Mouse (Mus musculus) regulatory T cell (primary cell): ENCODE measurements at regions not wholly inside any gene's neighbourhood (a gene's known extent, or its start where the extent isn't known, plus 50 kb on each side); places are given as distances from the start of the nearest gene placed in this dataset.

ENCODE experiments used
- in situ Hi-C: fragments of 300-600 bp; cut with MboI, MseI; formaldehyde crosslinking; loops from one replicate; pipeline ENCODE4 v1.15.1; 2025; ENCODE audit warnings: high pct_unique_total_duplicates

DNA sequence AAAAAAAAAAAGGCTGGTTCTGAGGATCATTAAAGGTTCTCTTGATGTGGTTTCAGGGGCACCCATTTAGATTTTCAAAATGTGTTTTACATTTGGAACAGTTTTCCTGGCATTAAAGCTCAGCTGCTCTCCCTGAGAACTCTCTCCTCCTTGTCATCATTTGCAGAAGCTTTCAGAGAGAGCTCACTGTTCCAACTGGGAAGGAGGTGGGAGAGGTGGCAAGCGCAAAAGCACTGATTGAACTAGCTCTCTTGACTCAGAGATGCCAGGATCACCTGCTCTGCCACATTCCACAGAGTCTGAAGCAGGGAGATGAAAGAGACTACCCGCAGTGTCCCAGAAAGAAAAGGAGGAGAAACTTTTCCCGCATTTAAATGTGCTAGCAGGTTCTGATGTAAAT lies 220.5 kb upstream of the Gbe1 start:
- in situ Hi-C loops = no loop called here

DNA sequence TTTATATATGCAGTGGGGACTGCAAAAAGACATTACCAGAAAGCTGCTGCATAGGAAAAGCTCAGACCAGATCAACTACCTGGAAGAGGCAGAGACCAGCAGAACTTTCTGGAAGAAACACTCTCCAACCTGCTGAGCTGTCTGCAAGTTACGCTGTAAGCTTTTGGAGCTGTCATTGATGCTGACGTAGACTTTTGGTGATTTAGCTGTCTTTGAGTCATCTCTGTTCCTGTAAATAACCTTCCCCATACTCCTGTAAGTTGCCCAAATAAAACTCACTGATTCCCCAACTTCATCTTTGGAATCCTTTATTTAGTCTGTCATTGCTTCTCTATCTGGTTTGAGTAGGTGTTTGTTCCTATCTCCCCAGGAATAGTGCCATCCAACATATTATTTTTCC lies 218.5 kb upstream of the Gbe1 start:
- in situ Hi-C loops = no loop called here

DNA sequence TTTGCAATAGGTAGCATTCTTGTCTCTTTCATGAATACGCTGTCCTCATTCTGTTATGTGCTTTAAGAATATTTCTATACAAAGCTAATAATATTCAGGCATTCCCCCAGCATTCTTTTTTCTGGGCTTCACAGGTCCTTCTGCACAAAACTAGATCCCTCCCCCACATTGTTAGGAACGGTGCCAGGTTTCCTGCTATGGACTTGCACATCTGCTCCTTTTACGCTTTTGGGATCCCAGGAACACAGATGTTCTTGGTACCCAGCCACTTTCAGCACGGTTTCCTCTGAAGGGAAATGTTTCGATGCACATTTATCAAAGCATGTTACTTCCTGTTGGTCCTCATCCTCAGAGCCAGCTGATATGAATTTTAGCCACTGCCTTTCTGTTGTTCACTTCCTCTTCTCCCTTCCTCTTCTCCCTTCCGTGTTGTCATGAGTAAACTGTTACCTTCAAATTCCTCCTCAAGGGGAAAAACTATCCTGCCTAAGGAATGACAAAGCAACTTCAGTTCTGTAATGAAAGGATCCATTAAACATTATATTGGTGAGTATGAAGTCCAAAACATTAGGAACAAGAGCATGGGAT lies 209.9 kb upstream of the Gbe1 start:
- in situ Hi-C loops = no loop called here

DNA sequence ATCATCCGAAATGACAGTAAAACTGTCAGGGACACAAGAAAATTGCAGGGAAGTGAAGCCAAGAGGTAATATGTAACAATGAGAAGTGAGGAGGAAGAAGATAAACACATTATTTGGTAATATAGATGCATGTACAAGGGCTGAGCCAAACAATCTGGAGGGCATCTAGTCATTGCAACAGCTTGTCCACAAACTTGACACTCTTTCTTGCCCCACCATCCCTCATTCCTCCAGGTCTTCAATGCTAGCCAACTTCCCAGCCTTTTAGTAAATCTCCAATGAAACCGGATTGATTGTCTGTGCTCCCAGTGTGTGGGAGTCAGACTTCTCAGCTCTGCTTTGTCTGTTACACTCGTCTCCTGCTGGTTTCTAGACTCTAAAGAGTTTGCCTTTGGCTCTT lies 172.3 kb upstream of the Gbe1 start:
- in situ Hi-C loops = no loop called here

DNA sequence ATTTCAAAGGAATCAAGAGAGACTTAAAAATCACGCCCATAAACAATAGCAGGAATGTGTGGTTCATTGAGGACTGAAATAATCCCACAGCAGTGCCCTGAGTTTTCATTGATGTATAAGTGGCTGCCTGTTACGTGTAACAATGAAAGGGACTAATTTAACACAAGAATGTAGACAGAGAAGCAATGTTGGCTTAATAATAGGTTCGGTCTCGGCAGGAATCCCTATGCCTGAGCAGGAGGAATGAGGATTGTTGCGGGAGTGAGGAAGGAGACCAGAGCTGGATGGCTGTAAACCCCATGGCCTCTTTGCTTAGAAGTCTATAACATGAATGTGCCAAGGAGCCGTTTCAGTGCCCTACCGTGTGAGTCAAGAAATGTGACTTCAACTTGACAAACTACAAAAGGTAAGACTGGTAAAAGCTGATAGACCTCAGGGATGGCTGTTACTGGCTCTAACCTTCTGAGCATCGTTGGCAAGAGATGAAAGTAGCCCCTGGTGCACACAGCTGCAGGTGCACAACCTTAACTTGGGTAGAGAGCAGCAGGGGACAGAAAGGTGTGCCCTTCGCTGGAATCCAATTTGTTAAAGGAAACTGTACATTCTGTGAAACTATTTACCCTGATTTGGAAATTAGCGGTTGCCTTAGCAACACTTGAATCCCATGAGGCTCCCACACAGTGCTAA lies 165.9 kb upstream of the Gbe1 start:
- in situ Hi-C loops = no loop called here

DNA sequence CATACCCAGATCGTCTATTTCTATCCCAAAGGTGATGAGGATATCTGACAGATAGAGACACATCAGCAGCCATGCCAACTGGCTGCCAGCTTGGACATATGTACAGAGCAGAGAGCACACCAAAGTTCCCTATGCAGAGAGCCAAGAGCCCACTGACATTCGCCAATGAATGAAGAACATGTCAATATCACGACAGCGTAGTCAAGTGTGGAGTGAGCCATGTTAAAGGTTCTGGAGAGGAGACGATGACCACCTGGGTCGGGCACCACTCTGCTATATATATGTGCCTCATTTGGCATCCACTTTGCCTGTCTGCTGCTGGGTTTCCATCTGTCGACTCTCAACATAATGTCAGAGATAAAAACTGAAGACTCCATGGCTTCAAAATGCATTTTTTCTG lies 159.2 kb upstream of the Gbe1 start:
- in situ Hi-C loops = no loop called here

DNA sequence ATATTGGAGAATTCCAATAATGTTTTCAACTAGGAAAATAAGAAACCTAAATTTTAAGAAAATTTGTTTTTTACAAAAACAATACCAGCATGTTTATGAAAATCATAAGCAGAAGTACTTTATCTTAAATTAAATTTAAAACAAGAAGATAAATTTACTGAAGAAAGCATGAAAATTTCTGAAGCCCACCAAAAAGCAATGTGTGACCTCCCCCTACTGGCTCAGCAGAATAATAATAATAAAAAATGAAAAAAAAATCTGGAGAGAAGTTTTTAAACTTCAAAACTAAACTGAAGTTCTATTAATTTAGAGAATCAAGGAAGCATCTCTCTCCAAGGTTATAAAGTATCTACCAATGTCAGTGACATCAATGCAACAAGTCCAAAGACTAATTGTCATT lies 153.2 kb upstream of the Gbe1 start:
- in situ Hi-C loops = no loop called here

DNA sequence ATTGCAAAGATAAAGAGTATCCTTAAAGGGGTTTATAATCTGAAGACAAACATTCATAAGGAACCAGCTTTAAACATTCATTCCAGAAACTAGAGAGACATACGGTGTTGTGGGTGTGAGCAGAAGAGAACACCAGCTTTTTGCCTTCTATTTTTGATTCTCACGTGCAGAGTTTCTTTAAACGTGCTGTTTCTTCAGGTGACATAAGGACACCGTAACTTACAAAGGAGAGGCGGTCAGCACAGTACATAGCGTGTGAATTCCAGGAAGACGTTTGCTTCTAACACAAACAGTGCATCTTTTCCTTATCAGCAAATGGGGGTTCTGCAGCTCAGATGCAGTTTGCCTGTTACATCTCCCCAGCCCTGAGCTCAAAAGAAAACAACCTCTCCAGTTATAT lies 138.6 kb upstream of the Gbe1 start:
- in situ Hi-C loops = no loop called here

DNA sequence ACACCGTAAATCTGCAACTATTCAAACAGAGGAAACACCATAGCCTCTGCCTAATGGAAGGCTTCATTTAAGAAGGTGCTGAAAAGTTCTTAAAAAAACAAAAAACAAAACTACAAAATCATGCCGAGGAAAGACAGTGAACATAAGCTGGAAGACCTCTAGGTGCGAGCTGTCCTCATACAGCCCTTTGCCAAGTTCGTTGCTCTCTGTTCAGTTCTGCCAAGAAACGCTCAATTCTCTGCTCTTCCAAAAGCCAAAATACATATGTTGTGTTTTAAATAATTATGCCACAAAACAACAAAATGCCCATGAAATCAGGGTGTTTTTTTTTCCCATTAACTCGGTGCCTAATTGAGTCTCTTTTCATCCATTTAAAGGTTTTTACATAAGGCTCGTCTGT lies 134.8 kb upstream of the Gbe1 start:
- in situ Hi-C loops = no loop called here

DNA sequence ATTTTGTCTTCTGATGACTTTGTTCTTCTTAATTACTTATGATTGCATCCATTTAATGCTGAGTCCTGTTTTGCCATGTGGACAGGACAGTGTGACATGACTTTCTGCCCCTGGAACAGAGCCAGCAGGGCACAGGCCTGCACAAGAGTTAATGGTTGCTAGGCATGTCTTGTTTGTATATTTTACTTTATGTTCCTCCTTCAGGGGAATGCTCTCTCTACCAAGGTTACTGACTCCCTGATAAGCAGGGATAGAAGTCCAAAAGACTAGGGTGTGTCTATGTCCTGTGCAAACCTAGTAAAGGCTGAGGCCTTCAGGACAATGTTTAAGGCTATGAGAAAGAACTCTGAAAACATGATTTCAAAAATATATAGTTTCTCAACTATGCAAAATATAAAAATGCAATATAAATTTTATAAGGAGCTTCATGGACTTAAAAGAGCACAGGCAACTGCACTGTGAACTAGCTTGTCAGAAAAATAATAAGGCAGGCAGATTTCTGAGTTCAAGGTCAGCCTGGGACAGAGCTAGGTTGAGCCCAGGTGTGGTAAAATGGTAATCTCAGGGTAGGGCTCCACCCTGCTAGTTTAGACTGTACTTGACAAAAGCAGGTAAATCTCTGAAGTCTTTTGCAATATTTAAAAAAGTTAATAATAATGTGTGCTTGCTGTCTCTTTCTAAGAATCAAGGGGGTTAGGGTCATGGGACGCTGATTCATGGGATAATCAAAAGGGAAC lies 99.7 kb upstream of the Gbe1 start:
- in situ Hi-C loops = no loop called here

DNA sequence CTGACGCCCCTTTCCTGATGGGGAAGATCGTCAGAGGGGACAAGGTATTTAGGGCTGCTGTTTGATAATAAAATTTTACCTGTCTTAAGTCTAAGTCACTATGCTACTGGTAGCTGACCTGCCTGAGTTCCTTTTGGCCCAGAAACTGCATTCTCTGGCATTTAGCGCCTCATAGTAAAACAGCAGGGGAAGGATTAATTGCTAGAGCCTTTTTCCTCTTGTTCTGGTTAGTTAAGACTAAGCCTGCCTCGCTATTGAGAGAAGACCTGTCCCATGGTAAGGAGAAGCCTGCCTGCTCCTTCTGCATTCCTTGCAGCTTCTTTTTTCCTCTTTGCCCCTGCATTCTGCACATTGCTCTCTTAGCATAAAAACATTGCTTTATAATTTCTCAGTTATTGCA lies 98.9 kb upstream of the Gbe1 start:
- in situ Hi-C loops = no loop called here

DNA sequence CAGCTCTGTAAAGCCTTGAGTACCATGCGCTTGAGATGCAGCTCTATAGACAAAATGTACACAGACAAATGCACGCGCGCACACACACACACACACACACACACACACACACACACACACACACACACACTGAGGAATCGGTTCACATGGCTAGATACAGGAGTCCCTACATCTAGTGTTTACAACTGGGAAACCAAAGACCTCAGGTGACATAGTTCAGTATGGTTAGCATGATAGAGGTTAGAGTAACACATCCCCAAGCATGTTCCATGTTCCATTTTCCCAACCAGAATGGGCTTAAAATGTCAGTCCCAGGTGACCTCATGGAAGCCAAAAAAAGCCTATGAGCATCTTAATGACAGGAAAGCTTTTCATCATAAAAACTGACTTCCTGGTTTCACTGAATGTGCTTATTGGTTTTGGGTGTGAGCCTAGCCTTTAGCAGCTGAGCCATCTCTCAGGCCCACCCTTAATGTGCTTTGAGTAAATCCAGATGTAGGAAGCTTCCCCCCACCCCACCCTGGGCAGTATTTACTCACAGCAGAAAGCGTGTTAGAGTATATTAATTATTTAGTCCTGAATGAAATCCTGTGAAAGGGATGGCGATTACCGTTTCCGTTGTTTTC lies 86.0 kb upstream of the Gbe1 start:
- in situ Hi-C loops = no loop called here

DNA sequence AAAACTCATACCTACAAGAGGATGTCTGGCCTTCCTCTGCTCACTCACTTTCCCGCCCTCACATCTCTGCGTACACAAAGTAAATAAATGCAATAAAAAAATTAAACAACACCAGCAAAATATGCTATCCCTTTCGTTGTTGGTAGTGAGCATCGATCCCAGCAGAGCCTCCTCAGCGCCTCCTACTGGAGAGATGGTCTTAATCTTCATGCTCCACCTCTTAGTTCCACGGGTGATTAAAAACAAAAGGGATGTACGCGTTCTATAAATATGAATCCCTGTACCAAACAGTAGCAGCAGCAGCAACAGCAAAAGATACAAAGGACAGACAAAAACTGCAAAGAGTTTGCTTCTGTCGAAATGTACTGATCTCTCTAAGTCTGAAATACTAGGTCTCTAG lies 81.0 kb upstream of the Gbe1 start:
- in situ Hi-C loops = no loop called here

DNA sequence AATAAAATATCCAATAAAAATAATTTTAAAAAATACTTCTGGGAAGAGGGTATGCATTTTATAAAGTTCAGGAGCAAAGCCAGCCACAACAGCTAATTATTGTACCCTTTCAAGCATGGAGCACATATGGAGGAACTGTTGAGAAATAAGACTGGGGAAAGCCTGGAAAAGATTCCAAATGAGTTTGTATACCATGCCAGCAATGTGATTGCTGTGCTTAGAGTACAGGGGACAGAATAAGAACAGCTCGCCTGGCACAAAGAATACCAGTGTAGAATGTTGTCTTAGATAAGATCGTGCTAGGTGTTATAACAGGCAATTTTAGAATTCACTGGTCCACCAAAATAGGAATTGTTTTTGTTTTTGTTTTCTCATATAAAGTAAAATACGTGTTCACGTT lies 78.6 kb upstream of the Gbe1 start:
- in situ Hi-C loops = no loop called here

DNA sequence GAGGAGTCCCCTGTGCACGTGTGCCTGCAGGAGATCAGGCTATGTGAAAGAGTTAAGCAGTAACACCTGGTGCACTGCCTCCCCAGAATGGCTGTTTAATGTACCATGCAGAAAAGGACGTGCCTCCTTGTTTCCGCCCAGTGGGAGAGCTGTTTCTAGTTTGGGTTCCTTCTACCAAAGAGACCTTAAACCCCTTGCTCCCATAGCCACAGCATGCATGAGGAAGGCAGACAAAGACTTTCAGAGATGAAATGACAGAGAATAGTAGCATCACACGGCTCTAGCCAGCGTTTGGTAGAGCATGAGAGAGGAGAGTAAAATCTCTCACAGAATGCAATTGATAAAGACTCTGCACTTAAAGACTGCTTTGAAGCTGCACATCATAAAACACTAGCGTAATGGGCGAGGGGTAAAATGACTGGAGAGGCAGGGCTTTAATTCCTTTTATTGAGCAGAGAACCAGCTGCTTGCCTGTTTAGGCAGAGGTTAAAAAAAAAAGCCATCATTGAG lies 74.3 kb upstream of the Gbe1 start:
- in situ Hi-C loops = no loop called here

DNA sequence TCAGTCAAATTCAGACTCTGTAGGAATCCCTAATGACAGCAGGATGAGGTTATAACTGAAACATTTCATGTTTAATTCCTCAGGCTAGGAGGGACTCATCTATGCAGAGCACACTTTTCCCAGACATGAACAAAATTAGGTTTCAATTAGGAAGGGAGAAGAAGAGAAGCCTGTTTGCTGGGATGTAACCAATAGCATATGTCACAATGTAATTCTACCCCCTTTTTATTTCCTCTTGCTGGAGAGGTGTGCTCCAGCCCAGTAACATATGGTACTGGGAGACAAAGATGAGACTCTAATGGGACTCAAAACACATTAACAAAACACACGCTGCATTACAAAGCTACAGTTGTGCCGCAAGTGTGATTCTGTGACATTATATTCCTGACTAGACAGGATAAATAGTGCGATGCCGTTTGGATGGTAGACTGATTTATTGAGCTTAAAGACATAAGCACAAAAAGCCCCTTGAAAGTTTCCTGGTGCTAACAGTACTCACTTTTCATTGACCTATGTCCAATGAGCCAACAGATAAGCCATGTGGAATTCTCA lies 69.5 kb upstream of the Gbe1 start:
- in situ Hi-C loops = no loop called here

DNA sequence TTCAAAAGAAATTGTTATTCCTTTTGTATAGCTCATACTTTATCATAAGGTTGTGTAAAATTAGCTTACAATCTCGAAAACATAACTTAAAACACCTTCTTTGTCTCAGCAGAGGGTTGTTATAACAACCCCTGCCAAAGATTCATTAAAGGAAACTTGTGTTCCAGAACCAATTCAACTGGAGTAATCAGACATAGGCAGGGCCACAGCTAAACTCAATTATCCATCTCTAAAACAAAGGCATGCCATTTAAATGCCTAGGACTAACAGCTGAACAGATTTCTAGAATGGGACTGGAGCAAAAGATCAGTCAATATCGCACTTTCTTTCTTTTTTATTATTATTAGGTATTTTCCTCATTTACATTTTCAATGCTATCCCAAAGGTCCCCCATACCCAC lies 68.8 kb upstream of the Gbe1 start:
- in situ Hi-C loops = no loop called here

DNA sequence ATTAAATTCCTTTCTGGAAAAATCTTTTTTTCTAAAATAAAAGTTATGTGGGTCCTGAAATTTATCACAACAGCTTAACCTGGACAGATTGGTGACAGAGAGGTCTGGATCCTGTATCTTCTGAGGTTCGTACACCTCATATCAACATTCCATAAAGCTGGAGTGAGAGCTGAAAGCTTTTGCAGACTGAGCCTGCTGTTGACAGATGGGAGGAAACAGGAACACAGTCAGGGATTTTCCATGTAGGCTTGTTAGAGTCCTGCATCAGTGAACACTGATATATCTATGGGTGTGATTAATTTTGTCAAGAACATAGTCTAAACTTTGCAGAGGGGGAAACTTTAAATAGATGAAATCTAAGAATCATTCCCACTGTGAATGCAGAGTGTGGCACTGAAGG lies 54.4 kb upstream of the Gbe1 start:
- in situ Hi-C loops = loop anchor here (10.0 kb wide), 1 partner anchor 1955 kb away; no protein-coding TSS in a partner anchor

DNA sequence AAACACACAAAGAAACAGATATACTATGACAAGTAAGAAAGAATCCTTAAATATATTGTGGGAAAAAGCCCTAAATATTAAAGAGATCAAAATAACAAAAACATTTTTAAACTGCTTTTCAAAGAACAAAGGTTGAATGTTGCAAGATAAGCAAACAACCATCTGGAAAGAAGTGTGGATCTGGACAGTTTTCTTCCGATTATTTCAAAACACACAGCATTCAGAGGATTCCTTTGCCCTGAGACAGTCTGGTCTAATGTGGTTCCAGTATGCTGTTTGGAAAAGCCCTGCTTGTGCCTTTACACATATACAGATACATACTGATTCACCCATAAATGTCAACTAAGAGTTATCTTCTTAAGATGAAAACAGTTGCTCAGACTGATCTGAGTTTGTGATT lies 53.6 kb upstream of the Gbe1 start:
- in situ Hi-C loops = no loop called here
